Mouse (Mus musculus) forebrain, embryonic 12.5 days (tissue): ENCODE data around the gene Gm5415. TPM values are rescaled to one million over a fixed set of nuclear protein-coding genes. Genes with fewer than 3 reads are reported as not detected.
"Not testable (repeated sequence)": the region's sequence is repeated elsewhere in the genome, so short reads cannot be mapped to it uniquely, and the experiment has no call there.

Experiments used
- ATAC-seq: fragments of 200-750 bp; cut with Nextera tagmentation; 2 replicates; pipeline ENCODE4 v1.8.0; 2017; ENCODE audit warnings: moderate TSS enrichment; ENCODE audit not compliant: low FRiP score
- H3K27ac ChIP-seq: fragments of 300-500 bp; sonication (generic); 2 replicates; pipeline ENCODE4 v1.5.1; 2016; ENCODE audit warnings: mild to moderate bottlenecking
- H3K27me3 ChIP-seq: fragments of 300-500 bp; sonication (generic); 2 replicates; pipeline ENCODE4 v1.6.1; 2016; ENCODE audit warnings: mild to moderate bottlenecking
- H3K36me3 ChIP-seq: fragments of 300-500 bp; sonication (generic); replicated peaks from 2 replicates; pipeline ENCODE4 v1.6.1; 2016; ENCODE audit warnings: mild to moderate bottlenecking
- H3K4me1 ChIP-seq: fragments of 300-500 bp; sonication (generic); 2 replicates; pipeline ENCODE4 v1.6.1; 2016
- H3K4me2 ChIP-seq: fragments of 300-500 bp; sonication (generic); 2 replicates; pipeline ENCODE4 v1.6.1; 2016; ENCODE audit warnings: mild to moderate bottlenecking, moderate library complexity
- H3K4me3 ChIP-seq: fragments of 300-500 bp; sonication (generic); replicated peaks from 2 replicates; pipeline ENCODE4 v1.5.1; 2016; ENCODE audit warnings: mild to moderate bottlenecking
- H3K9ac ChIP-seq: fragments of 300-500 bp; sonication (generic); 2 replicates; pipeline ENCODE4 v1.6.1; 2016; ENCODE audit warnings: mild to moderate bottlenecking
- H3K9me3 ChIP-seq: fragments of 300-500 bp; sonication (generic); 2 replicates; pipeline ENCODE4 v1.6.1; 2016
- WGBS: fragments of 180-500 bp; shearing (Covaris S2); methylation state at CpG from one replicate; pipeline ENCODE4 v1.1.7; 2016; 5-methylcytosine and 5-hydroxymethylcytosine counted together
- polyA plus RNA-seq: library from polyadenylated mRNA; unstranded; fragments of >200 nt; fragmentation: Nextera tagmentation; extraction: Ambion mirVana; gene quantifications from 2 replicates; pipeline ENCODE4 v1.2.1, GENCODE M21; 2016

Gene Gm5415
- 0.38 and 0.40 TPM in 2 replicates for polyA plus RNA-seq

- H3K27me3 ChIP-seq, H3K27ac ChIP-seq, H3K36me3 ChIP-seq, H3K4me3 ChIP-seq, H3K9ac ChIP-seq, ATAC-seq, H3K4me2 ChIP-seq, H3K4me1 ChIP-seq, H3K9me3 ChIP-seq: not testable (repeated sequence)
- WGBS, result 90% methylated on average over 3 of the region's 7 CpGs
These were observed at the start of gene Gm5415 for GRCm38 (mm10) chr1:32547194-32547593. Gm5415 (minus strand) TSS chr1:32547294.

- H3K4me2 ChIP-seq, result no peak overlapping the region
- H3K36me3 ChIP-seq, result no peaks in the 10 kb centered on the region
- no peaks in the 10 kb centered on the region; the same call in 1 of the 2 replicates for H3K4me1 ChIP-seq
- H3K27ac ChIP-seq, result no peak overlapping the region
- H3K9ac ChIP-seq, result no peak overlapping the region
- no peak overlapping the region for H3K4me3 ChIP-seq
- WGBS, result 92% methylated on average over 2 of the region's 2 CpGs
- H3K9me3 ChIP-seq, result no peaks in the 10 kb centered on the region
- no peaks in the 10 kb centered on the region for H3K27me3 ChIP-seq
- ATAC-seq, result no peak
These were observed 21.8 kb upstream of the Gm5415 start for GRCm38 (mm10) chr1:32568901-32569300.

- 54% methylated on average over 4 of the region's 4 CpGs for whole genome bisulfite sequencing
- Histone ChIP-seq H3K36me3 (no peaks in the 10 kb centered on the region), H3K4me2 (no peak overlapping the region), H3K27me3 (no peaks in the 10 kb centered on the region), H3K27ac (no peak overlapping the region), H3K9ac (no peak overlapping the region), H3K4me3 (no peak overlapping the region), H3K9me3 (no peaks in the 10 kb centered on the region), H3K4me1 (no peaks in the 10 kb centered on the region)
- ATAC-seq, result peak; percentile 46; the same call in 1 of the 2 replicates
These were observed 6.8 kb upstream of the Gm5415 start for GRCm38 (mm10) chr1:32553925-32554324.

GRCm38 (mm10) chr1:32553459-32553858, 6.4 kb upstream of the Gm5415 start:
- no peaks in the 10 kb centered on the region for H3K9me3 ChIP-seq
- no peaks in the 10 kb centered on the region for H3K4me1 ChIP-seq
- H3K9ac ChIP-seq, result no peak overlapping the region
- no peak overlapping the region for H3K4me2 ChIP-seq
- WGBS, result 91% methylated on average over 3 of the region's 3 CpGs
- no peak overlapping the region for H3K4me3 ChIP-seq
- ATAC-seq, result no peak
- no peaks in the 10 kb centered on the region for H3K36me3 ChIP-seq
- no peak overlapping the region for H3K27ac ChIP-seq
- H3K27me3 ChIP-seq, result no peaks in the 10 kb centered on the region

GRCm38 (mm10) chr1:32503381-32503780, 43.7 kb downstream of the Gm5415 start:
- no peak overlapping the region for H3K9ac ChIP-seq
- H3K27me3 ChIP-seq, result no peaks in the 10 kb centered on the region
- H3K9me3 ChIP-seq, result no peaks in the 10 kb centered on the region
- H3K4me2 ChIP-seq, result no peak overlapping the region
- no peak for ATAC-seq
- no peak overlapping the region for H3K27ac ChIP-seq
- H3K4me3 ChIP-seq, result no peak overlapping the region
- H3K4me1 ChIP-seq, result 0 out of 2 replicates have a peak, but pooled peaks cover 3% of the 10 kb centered on the region
- WGBS, result 93% methylated on average over 6 of the region's 6 CpGs
- H3K36me3 ChIP-seq, result no peaks in the 10 kb centered on the region
